Mouse (Mus musculus): ENCODE measurements at regions not wholly inside any gene's neighbourhood (a gene's known extent, or its start where the extent isn't known, plus 50 kb on each side); places are given as distances from the start of the nearest gene placed in this dataset.

DNA sequence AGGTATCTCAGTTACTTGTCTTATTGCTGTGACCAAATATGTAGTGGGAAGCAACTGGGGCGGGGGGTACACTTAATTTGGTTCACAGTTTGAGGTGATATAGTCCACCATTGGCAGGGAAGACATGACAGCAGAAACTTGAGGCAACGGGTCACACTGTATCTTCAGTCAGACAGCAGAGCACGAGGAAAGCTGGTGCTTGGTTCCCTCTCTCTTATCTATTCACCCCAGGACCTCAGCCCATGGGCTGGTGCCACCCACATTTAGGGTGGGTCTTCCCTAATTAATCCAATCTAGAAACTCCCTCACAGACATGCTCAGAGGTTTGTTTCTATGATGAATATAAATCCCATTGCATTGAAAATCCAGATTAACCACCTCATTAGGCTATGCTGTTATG is 56.5 kb downstream of the Otud1 start:
- no peak for DNase-seq (ENCODE audit: low spot score)

DNA sequence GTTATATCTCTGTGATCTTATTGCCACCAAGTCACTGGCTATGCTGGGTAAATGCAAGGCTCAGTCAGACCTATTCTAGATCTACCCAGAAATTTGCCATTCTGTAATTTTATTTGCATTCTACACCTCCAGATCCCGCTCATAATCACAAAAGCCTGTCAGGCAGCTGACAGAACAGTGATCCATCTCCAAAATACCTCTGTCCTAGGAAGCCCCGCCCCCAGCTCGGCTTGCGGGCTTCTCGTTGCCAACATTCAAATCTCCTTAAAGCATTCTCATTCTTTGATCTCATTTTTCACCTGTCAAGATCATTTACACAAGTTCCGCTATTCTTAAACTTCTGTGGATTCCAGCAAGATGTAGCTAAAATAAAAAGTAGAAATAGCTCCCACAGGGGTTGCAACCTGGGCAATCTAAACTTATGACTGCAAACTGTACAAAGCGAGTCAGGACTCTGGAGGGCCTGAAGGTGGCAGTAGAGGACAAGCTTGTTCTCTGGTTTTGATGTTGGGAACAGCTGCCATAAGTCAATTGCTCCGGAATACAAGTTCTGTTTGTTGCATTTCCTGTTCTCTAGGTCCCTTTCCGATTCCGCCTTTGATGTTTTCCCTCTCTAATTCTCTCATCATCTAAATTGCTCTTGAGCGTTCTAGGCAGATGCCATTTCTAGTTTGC is 58.1 kb downstream of the Otud1 start:
- DNase-seq (ENCODE audit: low spot score): peak; percentile 58

DNA sequence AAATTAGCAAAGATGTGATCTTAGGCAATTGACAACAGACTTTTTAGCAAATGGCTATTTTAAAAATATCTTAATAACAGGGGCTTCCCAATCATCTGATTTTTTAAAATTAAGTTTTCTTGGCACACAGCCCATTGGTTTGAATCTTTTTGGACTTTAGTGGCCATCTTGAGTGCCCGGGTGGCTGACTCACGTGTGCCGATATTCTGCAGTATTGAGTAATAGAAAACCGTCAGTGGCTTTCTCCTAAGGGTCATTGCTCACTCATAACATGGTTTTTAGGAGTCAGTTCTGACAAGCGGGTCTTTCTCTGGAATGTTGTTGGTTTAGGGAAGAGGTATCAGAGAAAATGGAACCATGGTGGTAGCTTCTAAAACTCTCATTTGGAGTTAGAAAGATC is 58.8 kb downstream of the Otud1 start:
- no peak for DNase-seq (ENCODE audit: low spot score)

DNA sequence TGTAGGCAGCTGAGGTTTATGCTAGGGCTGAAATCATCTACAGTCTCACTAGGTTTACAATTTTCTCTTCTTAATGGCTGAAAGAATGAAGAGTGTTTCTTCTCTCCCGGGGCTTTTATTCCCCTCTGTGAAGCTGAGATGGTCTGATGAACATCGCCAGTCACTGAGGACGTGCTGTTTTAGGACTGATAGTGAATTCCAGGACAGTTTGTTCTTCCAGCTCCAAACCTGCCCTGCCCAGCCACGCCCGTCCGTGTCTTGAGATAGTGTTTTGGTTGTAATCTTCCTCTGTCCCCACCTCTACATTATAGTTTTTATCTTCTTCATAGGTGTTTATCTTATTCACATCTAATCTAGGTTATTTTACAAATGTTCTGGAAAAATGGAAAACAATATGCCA is 68.5 kb downstream of the Otud1 start:
- DNase-seq (ENCODE audit: low spot score): no peak

DNA sequence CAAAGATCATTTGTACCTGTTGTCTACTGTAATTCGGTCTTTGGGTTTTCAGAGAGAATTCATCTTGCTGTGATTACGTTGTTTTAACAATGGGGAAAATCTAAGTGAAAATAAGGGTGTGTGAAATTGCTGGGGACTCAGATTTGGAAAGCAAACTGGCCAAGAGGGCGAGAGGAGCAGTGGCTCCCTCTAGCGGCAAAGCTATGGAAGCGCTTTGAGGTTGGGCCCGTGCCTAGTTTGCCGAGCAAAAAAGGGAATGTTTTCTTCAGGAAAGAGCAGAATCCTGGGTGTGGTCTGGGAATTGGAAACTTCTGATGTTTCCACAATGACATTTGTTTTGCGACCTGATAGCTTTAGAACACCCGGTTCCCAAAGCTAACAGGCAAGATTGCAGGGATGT is 69.4 kb downstream of the Otud1 start:
- peak; percentile 47 for DNase-seq (ENCODE audit: low spot score)

DNA sequence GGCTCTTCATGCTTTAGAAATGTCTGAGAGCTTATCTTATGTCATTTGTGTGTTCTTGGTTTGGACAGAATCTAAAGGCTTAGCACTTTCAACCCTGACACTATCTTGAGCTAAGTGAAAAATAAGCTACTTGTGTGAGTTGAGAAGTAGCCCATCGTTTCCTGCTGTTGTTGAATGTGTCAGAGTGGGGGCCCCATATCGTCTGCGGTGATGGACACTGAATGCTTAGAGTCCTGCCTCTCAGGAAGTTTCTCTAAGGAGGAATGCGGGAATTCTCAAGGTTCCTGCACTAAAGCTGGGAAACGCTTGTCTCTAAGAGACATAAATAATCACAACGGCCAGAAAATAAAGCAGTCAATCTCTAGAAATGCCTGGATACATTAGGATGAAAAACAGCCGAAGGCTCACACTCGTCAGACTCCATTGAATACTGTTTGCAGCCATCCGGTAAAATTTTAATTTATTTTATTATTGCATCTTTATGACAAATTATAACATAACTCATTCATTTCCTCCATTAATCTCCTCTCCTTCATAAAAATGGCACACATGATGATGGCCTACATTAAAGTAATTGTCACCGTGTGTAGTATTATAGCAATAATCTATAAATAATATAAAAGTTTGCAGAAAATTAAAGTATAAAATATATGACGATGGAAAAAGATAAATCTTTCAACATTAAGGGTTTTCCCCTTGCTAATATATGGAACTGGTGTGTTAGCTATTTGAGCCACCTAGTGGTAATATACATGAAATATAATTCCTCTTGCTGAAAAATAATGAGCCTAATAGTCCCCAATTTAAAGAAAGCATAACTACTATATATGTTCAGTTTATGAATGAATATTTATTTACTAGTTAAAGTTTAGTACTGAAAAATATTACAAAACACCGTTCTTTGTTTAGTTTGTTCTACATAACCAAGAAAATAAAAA is 75.6 kb downstream of the Otud1 start:
- DNase-seq (ENCODE audit: low spot score): no peak

DNA sequence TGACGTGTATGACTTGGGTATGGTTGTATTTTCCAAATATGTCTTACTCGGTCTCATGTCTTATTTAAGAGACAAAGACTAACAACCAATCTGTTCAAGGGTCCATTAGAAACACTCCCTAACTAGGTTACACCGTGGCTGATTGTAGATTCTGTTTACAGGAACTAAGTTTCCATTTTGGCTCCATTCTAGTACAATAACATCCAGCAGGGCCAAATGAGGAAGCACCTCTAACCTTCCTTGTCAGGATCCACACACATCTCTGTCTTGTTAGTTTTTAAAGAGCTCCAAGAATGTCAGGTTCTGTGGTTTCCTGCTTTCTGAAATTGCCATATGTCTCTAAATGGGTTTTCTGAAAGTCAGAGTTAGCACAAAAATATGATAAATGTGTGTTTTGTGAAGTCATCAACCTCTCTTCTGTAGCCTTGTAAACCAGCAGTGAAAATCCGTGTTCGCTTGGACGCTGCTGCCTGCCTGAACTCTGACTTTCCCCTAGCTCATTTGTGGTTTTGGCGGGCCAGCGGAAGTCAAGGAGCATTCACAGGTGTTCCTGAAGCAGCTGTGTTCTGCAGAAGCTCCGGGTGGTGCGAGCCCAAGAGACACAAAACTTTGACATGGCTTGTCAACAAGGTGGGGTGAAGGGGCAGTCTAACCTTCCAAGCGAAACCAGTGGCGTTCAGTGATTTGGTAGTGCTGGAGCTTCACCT is 76.8 kb downstream of the Otud1 start:
- no peak for DNase-seq (ENCODE audit: low spot score)

DNA sequence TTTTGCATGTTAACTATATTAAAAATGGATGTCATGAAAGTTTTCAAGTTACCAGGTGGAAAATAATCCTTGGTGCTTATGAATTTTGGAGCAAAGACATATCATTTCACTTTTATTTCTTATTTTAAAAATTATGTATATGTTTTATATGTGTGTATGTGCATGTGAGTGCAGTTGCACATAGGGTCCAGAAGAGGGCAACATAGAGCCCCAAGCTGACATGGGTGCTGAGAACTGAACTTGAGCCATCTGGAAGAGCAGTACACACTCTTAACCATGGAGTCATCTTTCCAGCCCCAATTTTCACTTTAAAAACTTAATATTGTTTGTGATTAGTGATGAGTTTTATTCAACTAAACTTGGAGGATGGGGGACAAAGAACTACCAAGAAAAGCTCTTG is 84.0 kb downstream of the Otud1 start:
- DNase-seq (ENCODE audit: low spot score): no peak

DNA sequence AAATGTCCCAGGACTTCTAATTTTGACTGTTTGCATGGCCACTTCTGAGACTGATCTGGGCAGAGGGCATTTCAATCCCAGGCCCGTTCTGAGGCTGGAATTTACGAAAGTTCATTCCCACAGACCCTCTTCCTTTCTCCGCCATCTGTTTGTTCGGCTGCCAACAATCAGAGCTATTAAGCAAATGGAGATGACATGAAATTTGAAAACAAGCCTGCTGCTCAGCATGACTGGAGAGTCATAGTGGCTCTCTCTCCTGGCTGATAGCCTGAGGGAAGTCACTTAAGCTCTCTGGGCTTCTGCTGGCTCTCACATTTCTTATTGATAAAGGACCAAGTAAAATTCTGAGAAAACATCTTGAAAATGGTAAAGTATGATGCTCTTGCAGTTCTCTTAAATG is 85.9 kb downstream of the Otud1 start:
- DNase-seq (ENCODE audit: low spot score): no peak

DNA sequence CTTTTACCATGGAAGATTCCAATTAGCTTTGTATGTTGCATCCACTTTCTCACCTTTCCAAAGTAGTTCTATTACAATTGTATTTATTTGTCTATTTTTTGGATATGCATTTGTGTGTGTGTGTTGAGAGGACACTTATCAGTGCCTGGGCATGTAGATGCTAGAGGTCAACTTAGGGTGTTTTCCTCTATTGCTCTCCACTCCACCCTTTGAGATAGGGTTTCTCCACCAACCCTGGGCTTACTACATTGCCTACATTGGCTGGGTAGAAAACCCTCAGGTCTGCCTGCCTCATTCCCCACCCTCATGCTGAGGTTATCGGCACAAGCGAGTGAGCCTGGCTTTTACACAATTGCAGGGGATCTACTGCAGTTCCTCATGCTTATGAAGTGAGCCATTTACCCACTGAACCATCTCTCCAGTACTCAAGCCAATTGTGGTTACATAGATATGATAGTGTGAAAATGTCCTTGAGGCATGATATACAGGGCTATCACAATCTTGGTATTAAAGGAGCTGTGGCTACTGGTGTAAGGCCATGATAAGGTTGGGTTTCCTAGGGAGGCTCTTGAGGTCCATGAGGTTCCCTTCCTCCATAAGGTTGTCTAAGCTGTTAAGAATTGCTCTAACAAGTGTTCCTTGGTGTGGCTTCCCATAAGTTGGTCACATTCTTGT is 87.6 kb downstream of the Otud1 start:
- DNase-seq (ENCODE audit: low spot score): no peak

DNA sequence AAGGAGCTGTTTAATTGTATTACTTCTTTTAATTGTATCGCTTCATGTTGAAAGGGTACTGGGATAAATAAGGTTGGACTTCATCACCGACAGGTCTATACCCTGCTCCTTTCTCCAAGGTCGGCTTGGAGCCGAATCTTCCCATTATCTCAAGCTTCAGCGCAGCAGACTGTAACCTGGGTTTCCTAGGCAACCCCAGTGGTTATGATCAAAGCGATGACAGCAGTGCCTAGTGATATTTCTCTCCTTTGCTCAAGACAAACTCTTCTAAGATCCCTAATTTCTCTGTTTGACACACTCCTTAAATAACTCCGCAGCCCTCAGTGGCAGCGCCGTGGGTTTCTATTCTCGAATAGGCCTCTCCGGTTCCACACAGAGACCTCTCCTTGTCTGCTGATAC is 95.2 kb downstream of the Otud1 start:
- DNase-seq (ENCODE audit: low spot score): no peak

DNA sequence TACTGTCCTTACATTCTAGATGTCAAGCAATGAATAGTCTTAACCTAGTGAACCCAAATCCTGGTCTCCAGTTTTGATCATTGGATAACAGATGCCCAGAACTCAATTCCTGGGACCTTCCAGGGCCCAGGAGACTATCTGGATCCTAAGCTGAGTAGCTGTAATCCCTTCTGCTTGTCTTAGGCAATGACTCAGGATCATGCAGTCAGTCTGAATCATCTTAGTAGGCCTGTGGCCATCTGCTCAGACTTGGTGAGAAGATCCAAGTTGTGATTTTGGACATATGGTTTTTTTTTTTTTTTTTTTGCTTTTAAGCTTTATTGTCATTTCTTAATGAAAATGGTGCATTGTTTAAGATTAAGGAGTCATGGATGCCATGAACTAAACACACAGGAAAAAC is 95.9 kb downstream of the Otud1 start:
- no peak for DNase-seq (ENCODE audit: low spot score)

DNA sequence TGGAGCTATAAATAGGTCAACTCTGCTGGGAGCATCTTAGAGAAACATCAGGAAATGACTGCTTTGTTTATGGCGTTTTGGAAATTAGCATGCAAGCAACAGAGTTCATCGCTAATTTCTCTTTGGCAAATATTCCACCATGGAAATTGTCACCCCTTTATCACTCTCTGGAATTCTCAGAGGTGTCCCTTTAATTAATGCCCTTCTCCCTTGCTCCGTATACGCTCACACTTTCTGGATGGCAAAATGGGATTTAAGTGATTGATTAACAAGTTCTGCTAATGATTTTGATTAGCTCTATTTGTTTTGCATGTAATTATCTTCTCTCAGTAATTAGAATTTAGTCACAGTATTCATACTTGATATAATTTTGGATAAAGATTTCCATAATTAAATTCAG is 100.4 kb downstream of the Otud1 start:
- DNase-seq (ENCODE audit: low spot score): no peak

DNA sequence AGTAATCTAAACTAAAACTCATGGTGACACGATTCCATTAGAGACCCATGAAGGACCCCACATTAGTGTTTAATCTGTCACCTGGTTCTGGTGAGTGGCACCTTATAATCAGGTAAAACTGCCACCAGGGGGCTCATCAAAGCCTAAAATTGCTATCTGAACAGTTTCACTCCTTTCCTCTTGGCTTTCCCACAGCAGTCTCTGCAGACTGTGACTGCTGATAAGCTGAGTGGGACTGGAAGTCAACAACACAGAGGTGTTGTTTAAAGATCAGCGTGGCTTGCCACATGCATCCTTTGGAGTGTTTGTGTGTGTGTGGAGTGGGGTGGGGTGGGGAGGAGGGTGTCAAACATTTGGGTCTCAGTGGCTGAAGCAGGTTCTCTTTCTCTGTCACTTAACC is 101.6 kb downstream of the Otud1 start:
- peak; percentile 23 for DNase-seq (ENCODE audit: low spot score)

DNA sequence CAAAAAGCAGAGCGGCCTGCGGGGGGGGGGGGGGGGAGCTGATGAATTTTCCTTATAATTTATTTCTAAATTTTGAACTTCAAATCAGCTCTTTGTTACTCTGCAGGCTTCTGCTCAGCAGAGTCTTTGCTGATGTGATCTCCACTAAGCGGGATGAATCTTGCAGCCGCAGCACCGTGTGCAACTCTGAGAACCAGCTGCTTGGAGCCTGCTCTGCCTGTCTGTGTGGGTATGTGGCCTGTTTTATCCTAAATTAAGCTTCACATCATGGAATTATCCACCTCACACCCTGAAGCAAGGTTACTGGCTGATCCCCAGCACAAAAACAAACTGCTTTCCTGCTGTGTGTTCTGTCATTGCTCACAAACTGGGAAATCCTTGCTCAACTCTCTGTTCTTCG is 102.0 kb downstream of the Otud1 start:
- DNase-seq (ENCODE audit: low spot score): no peak

DNA sequence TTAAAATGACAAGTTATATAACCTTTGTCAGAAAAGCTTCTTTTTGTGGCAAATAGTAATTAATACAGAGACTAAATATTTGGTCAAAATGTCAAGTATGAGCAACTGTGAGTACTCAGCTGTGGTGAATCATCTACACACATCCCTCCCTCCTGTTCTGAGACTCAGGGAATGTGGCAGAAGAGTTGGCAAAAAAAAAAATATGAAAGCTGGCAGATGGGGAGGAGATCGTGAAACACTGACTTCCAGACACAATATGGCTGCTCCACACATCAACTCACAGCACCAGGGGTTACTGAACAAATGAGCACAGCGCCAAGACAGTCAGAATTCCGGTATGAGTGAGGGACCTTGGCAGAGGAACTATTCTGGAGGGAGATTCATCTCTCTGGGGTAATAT is 105.4 kb downstream of the Otud1 start:
- no peak for DNase-seq (ENCODE audit: low spot score)

DNA sequence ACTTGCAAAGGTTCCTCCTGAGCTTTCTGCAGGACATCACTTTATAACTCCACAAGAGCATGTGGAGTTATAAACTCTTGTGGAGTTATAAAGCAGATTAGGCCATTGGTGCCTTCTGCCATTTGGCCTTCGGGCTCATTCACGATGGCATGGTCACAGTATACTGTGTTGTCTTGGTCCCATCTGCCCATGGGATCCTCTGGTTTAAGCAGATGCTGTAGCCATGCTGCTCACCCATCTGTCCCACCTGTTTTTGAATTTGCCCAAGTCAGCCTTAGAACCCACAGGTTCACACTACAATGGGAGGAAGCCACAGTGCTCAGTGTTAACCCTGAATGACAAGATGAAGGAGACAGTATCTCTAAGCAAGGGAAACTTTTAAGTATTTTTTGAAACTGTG is 124.7 kb upstream of the Etl4 start:
- no peak for DNase-seq (ENCODE audit: low spot score)

DNA sequence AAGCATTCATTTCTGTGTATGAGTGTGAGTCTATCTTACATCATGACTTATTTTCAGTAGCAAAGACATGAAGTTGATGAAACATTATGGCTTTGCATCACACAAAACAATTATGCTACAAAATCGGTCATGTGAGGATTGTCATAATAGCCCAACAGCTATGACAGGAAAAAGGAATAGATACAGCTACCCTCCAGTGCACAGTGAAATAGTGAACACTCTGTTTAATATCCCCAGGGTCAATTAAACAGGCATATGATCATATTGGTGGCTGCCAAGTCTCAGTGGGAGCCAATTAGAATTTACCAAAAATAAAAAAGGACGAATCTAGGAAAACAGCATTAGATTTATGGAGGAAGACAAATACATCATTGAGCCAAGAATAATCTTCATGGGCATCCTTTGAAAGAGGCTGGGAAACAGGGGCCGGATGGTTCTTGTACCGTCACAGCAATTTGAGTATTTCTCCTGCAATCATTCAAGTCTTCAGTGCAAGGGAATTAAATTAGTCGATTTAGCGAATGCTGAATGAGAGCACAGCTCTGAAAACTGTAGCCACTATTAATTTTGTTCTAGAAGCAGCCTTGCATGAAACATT is 123.8 kb upstream of the Etl4 start:
- DNase-seq (ENCODE audit: low spot score): no peak

DNA sequence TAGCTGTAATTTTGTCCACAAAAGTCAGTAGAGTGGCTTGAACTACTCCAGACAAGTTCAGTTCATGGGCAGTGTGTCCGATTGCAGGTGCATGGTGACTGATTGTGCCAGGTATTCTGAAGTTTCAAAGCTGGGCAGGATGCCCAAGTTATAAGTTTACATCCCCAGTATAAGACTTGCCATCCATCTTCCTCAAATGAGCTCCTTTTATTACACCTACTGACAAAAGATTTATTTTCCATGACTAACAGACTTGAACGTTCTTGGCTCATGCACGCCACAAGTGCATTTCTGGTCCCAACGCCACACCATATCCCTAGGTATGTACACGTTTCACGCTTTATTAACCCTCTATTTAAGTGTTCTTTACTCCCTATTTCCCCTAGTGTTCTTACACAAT is 117.4 kb upstream of the Etl4 start:
- DNase-seq (ENCODE audit: low spot score): no peak

DNA sequence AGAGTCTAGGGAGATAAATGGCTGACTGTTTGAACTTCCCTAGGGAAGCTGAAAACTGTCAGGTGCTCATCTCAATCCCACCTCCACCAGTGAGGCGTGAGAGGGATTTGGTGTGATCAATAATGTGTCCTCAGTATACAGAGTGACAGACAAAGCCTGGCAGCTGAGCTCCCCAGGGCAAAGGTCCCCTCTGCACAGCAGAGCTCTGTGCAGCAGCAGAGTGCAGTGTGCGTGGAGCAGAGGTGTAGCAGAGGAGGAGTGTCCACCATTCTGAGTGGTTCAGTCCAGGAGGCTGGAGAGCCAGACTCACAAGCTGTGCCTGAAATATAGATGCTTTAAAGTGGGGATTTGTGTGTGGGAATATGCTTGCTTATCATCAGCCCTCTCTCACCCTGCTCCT is 112.8 kb upstream of the Etl4 start:
- DNase-seq (ENCODE audit: low spot score): no peak

All from layer of hippocampus, adult 11-12 months (tissue).